Mouse (Mus musculus) cortical plate, adult 2 months (tissue): ENCODE measurements around the gene Akap7. TPM values are rescaled to one million over a fixed set of nuclear protein-coding genes. Genes with fewer than 3 reads are reported as not detected.

Experiments
- H3K27ac ChIP-seq: fragments of 200-500 bp; 2 replicates; pipeline ENCODE4 v1.5.1; 2012; ENCODE audit warnings: low read length, control low read depth, inconsistent platforms; ENCODE audit not compliant: insufficient read depth
- H3K4me1 ChIP-seq: fragments of 200-500 bp; 2 replicates; pipeline ENCODE4 v1.6.1; 2011; ENCODE audit warnings: low read length; ENCODE audit not compliant: control insufficient read depth, insufficient read depth
- H3K4me3 ChIP-seq: fragments of 200-500 bp; 2 replicates; pipeline ENCODE4 v1.5.1; 2011; ENCODE audit warnings: mild to moderate bottlenecking, low read length, control low read depth; ENCODE audit not compliant: insufficient read depth
- CTCF ChIP-seq: fragments of 200-500 bp; IDR thresholded peaks from 2 replicates; pipeline ENCODE4 v1.5.1; 2011; ENCODE audit warnings: mild to moderate bottlenecking, control low read depth, low read length; ENCODE audit not compliant: insufficient read depth; ENCODE audit errors: extremely low read depth
- POLR2A ChIP-seq: fragments of 200-500 bp; IDR thresholded peaks from 2 replicates; pipeline ENCODE4 v1.6.1; 2011; ENCODE audit warnings: mild to moderate bottlenecking, low read length, control low read depth; ENCODE audit not compliant: insufficient read depth; ENCODE audit errors: extremely low read depth
- polyA plus RNA-seq: library from polyadenylated mRNA; depleted of rRNA; stranded (reverse); fragments of >200 nt; gene quantifications from 2 replicates; pipeline ENCODE4 v1.2.3, GENCODE M21; 2012

Gene Akap7
- polyA plus RNA-seq, 1 experiment, result 70.5 TPM

GRCm38 (mm10) chr10:25271207-25271606 is 36.5 kb downstream of the Akap7 start:
- H3K27ac ChIP-seq, result no peak overlapping the region
- TF ChIP-seq CTCF (no peak), POLR2A (no peak)
- 0 out of 2 replicates have a peak, but pooled peaks cover 1% of the 10 kb centered on the region for H3K4me1 ChIP-seq
- no peak overlapping the region for H3K4me3 ChIP-seq

- H3K4me1 ChIP-seq, result 0 out of 2 replicates have a peak, but pooled peaks cover 1% of the 10 kb centered on the region
- peak; percentile 36; the same call in 1 of the 2 replicates for TF ChIP-seq CTCF
- TF ChIP-seq POLR2A, result no peak
- H3K4me3 ChIP-seq, result no peak overlapping the region
- H3K27ac ChIP-seq, result no peak overlapping the region
Observed at GRCm38 (mm10) chr10:25268476-25269351, 39.0 kb downstream of the Akap7 start.

GRCm38 (mm10) chr10:25261176-25261575 is 46.5 kb downstream of the Akap7 start:
- Histone ChIP-seq H3K27ac (no peak overlapping the region), H3K4me3 (no peak overlapping the region)
- TF ChIP-seq POLR2A, result no peak
- TF ChIP-seq CTCF, result no peak

DNA sequence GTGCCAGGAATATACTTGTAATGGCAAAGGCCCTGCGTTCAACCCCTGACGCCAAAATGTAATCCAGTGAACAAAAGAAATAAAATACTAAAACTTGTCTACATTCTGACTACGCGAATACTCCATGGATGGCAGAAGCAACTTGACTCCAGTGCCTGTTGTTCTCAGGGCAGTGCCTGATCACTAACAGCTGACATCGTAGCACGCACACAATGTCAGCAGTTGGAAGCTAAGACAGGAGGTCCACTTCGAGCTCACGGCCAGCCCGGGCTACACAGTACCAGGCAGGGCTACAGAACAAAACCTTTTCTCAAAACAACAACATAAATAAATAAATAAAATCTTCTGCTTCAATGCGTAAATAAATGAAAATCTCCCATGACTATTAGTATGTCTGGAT is 46.9 kb downstream of the Akap7 start:
- H3K27ac ChIP-seq, result no peak overlapping the region
- TF ChIP-seq CTCF (no peak), POLR2A (no peak)
- no peak overlapping the region for H3K4me3 ChIP-seq
- no peaks in the 10 kb centered on the region for H3K4me1 ChIP-seq

More at GRCm38 (mm10) chr10:25261176-25261575, 46.5 kb downstream of the Akap7 start:
- no peaks in the 10 kb centered on the region for H3K4me1 ChIP-seq

- H3K27ac ChIP-seq, result no peak overlapping the region
- TF ChIP-seq CTCF, result no peak
- no peak for TF ChIP-seq POLR2A
- H3K4me3 ChIP-seq, result no peak overlapping the region
Observed at GRCm38 (mm10) chr10:25258171-25258570, 49.5 kb downstream of the Akap7 start.

GRCm38 (mm10) chr10:25257466-25257865 is 50.2 kb downstream of the Akap7 start:
- Histone ChIP-seq H3K27ac (no peak overlapping the region), H3K4me1 (no peaks in the 10 kb centered on the region), H3K4me3 (no peak overlapping the region)
- no peak for TF ChIP-seq CTCF
- TF ChIP-seq POLR2A, result no peak

More at GRCm38 (mm10) chr10:25258171-25258570, 49.5 kb downstream of the Akap7 start:
- no peaks in the 10 kb centered on the region for H3K4me1 ChIP-seq

DNA sequence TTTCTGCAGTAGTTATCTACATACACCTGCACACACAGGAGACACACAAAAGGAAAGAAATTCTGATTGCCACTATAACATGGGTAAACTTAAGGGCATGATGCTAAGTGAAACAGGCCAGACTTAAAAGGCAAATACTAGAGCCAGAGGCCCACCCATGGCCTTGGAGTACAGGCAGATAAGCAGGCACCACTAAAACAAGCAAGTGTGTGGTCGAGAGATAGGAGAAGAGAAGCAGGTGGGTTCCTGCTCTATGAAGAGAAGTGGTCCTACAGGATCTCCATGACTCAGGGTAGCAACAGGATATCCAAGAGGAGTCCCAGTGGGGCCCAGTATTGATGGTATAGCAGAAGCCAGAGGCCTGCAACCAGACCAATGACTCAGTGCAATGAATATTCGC is 54.2 kb downstream of the Akap7 start:
- H3K27ac ChIP-seq, result no peak overlapping the region
- TF ChIP-seq CTCF (no peak), POLR2A (no peak)
- H3K4me1 ChIP-seq, result no peaks in the 10 kb centered on the region
- H3K4me3 ChIP-seq, result no peak overlapping the region

GRCm38 (mm10) chr10:25253006-25253405 is 54.7 kb downstream of the Akap7 start:
- H3K4me1 ChIP-seq, result no peaks in the 10 kb centered on the region
- no peak overlapping the region for H3K27ac ChIP-seq
- TF ChIP-seq CTCF, result no peak
- TF ChIP-seq POLR2A, result no peak
- H3K4me3 ChIP-seq, result no peak overlapping the region

DNA sequence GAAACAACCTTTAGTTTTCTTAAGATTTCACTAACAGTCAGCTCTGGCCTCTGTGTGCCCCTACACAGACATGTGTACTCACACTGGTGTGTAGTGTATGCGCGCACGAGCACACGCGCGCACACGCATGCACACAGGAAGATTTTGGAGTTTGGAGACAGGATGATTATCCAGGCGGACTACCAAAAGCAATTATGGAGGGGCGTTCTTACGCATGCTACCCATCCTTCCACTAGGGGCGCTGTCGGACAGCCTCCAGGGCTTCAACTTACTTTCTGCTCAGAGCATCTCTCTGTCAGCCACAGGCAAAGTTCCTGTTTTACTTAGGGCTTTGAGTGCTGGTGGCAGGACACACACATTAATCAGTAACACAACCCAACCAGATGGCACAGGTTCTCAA is 57.6 kb downstream of the Akap7 start:
- no peaks in the 10 kb centered on the region for H3K4me1 ChIP-seq
- no peak overlapping the region for H3K27ac ChIP-seq
- TF ChIP-seq CTCF (peak; percentile 47; the same call in 1 of the 2 replicates), POLR2A (no peak)

DNA sequence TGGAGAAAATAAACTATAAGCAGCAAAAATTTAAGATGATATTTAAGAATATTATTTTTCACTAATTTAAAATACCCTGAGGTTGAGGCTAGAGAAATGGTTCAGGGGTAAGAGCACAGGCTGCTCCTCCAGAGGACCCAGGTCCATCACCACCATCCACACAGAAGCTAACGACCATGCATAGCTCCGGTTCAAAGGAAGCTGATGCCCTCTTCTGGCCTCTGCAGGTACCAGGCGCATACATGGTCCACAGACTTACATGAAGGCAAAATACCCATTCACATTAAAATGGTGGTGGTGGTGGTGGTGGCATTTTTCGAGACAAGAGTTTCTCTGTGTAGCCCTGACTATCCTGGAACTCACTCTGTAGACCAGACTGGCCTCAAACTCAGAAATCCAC is 61.5 kb downstream of the Akap7 start:
- Histone ChIP-seq H3K4me3 (no peak overlapping the region), H3K4me1 (no peaks in the 10 kb centered on the region), H3K27ac (no peak overlapping the region)
- TF ChIP-seq POLR2A (no peak), CTCF (peak; percentile 59)

More for the DNA sequence above, 57.6 kb downstream of the Akap7 start:
- no peak overlapping the region for H3K4me3 ChIP-seq
